Mouse (Mus musculus) forebrain, embryonic 11.5 days (tissue): ENCODE data around the gene Tigit. TPM values are rescaled to one million over a fixed set of nuclear protein-coding genes. Genes with fewer than 3 reads are reported as not detected.

ENCODE experiments used
- ATAC-seq: fragments of 200-750 bp; cut with Nextera tagmentation; replicated peaks from 2 replicates; pipeline ENCODE4 v1.8.0; 2017; ENCODE audit warnings: moderate TSS enrichment; ENCODE audit not compliant: low FRiP score
- DNase-seq: peaks from one replicate; pipeline ENCODE4 v3.0.0-alpha.2; 2017; ENCODE audit warnings: low spot score
- H3K27ac ChIP-seq: fragments of 300-500 bp; sonication (generic); 2 replicates; pipeline ENCODE4 v1.5.1; 2014; ENCODE audit warnings: low read depth, low read length
- H3K27me3 ChIP-seq: fragments of 300-500 bp; sonication (generic); 2 replicates; pipeline ENCODE4 v1.6.1; 2014; ENCODE audit warnings: mild to moderate bottlenecking, low read length, mixed read lengths; ENCODE audit not compliant: control insufficient read depth, insufficient read depth
- H3K36me3 ChIP-seq: fragments of 300-500 bp; sonication (generic); 2 replicates; pipeline ENCODE4 v1.6.1; 2014; ENCODE audit warnings: mild to moderate bottlenecking, low read length, moderate library complexity, mixed read lengths; ENCODE audit not compliant: control insufficient read depth, insufficient read depth
- H3K4me1 ChIP-seq: fragments of 300-500 bp; sonication (generic); replicated peaks from 2 replicates; pipeline ENCODE4 v1.6.1; 2014; ENCODE audit warnings: low read length, mixed read lengths; ENCODE audit not compliant: control insufficient read depth, insufficient read depth
- H3K4me2 ChIP-seq: fragments of 300-500 bp; sonication (generic); 2 replicates; pipeline ENCODE4 v1.6.1; 2014; ENCODE audit warnings: low read depth, mild to moderate bottlenecking, low read length, moderate library complexity, mixed read lengths; ENCODE audit not compliant: severe bottlenecking
- H3K4me3 ChIP-seq: fragments of 300-500 bp; sonication (generic); 2 replicates; pipeline ENCODE4 v1.5.1; 2014; ENCODE audit warnings: low read depth, low read length
- H3K9ac ChIP-seq: fragments of 300-500 bp; sonication (generic); 2 replicates; pipeline ENCODE4 v1.6.1; 2014; ENCODE audit warnings: low read length
- H3K9me3 ChIP-seq: fragments of 300-500 bp; sonication (generic); 2 replicates; pipeline ENCODE4 v1.6.1; 2016; ENCODE audit warnings: low read length, mixed read lengths; ENCODE audit not compliant: control insufficient read depth
- WGBS: fragments of 180-500 bp; shearing (Covaris S2); extraction: QIAGEN DNeasy Blood & Tissue Kit; methylation state at CpG from one replicate; pipeline ENCODE4 v1.1.7; 2014; 5-methylcytosine and 5-hydroxymethylcytosine counted together
- polyA plus RNA-seq: library from polyadenylated mRNA; unstranded; fragments of >200 nt; fragmentation: Nextera tagmentation; extraction: Ambion mirVana; gene quantifications from 2 replicates; pipeline ENCODE4 v1.2.1, GENCODE M21; 2014

The Tigit gene
- polyA plus RNA-seq, 1 experiment from 2014 or later = not detected

- Histone ChIP-seq H3K36me3 (no peaks in the 10 kb centered on the region; the same call in 1 of the 2 replicates), H3K9ac (no peak overlapping the region), H3K4me2 (no peak overlapping the region), H3K27me3 (no peaks in the 10 kb centered on the region), H3K27ac (no peak overlapping the region; the same call in 1 of the 2 replicates), H3K4me1 (peaks cover 21% of the 10 kb centered on the region; the same call in 1 of the 2 replicates), H3K4me3 (no peak overlapping the region), H3K9me3 (no peaks in the 10 kb centered on the region)
- WGBS = 34% methylated on average over 6 of the region's 6 CpGs
- DNase-seq = no peak
- 0 out of 2 replicates have a peak, but pooled peaks have one; percentile 22 for ATAC-seq
Measured at GRCm38 (mm10) chr16:43619277-43619676, 44.7 kb downstream of the Tigit start.

- no peaks in the 10 kb centered on the region for H3K27me3 ChIP-seq
- H3K36me3 ChIP-seq = no peaks in the 10 kb centered on the region; the same call in 1 of the 2 replicates
- ATAC-seq (no peak), DNase-seq (no peak)
- 88% methylated on average over 23 of the region's 23 CpGs for WGBS
- H3K9ac ChIP-seq = no peak overlapping the region
- no peak overlapping the region for H3K4me2 ChIP-seq
- H3K9me3 ChIP-seq = no peaks in the 10 kb centered on the region
- peaks cover 16% of the 10 kb centered on the region; the same call in 1 of the 2 replicates for H3K4me1 ChIP-seq
- no peak overlapping the region for H3K4me3 ChIP-seq
- no peak overlapping the region for H3K27ac ChIP-seq
Measured at GRCm38 (mm10) chr16:43618286-43618685, 45.7 kb downstream of the Tigit start.

DNA sequence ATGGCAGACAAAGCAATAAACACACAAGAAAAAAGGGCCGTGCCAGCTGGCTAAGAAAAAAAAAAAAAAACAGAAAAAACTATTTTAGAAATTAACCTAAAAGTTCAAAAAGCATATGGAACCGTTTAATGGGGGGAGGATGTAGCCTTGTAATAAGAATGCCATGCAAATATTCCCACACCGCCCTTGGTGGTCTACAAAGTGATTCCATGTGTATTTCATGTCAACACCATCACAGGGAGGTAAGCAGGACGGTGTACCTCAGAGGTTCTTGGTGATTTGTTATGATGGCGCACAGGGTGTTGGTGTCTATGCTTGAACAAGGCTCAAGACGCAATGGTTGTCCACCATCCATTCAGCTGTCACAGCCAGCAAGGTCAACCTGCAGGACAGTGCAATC lies 46.6 kb downstream of the Tigit start:
- 88% methylated on average over 6 of the region's 6 CpGs for WGBS
- Histone ChIP-seq H3K27ac (no peak overlapping the region), H3K27me3 (no peaks in the 10 kb centered on the region), H3K36me3 (no peaks in the 10 kb centered on the region; the same call in 1 of the 2 replicates), H3K9me3 (no peaks in the 10 kb centered on the region), H3K4me1 (peaks cover 13% of the 10 kb centered on the region; the same call in 1 of the 2 replicates), H3K4me3 (no peak overlapping the region), H3K4me2 (no peak overlapping the region), H3K9ac (no peak overlapping the region)
- ATAC-seq (no peak), DNase-seq (no peak)

GRCm38 (mm10) chr16:43616348-43616747 lies 47.6 kb downstream of the Tigit start:
- no peaks in the 10 kb centered on the region for H3K27me3 ChIP-seq
- no peaks in the 10 kb centered on the region for H3K9me3 ChIP-seq
- WGBS = 83% methylated on average over 4 of the region's 4 CpGs
- H3K36me3 ChIP-seq = no peaks in the 10 kb centered on the region; the same call in 1 of the 2 replicates
- H3K27ac ChIP-seq = no peak overlapping the region
- H3K4me1 ChIP-seq = peaks cover 7% of the 10 kb centered on the region; the same call in 1 of the 2 replicates
- no peak overlapping the region for H3K9ac ChIP-seq
- no peak for ATAC-seq
- no peak for DNase-seq
- H3K4me2 ChIP-seq = no peak overlapping the region
- no peak overlapping the region for H3K4me3 ChIP-seq

DNA sequence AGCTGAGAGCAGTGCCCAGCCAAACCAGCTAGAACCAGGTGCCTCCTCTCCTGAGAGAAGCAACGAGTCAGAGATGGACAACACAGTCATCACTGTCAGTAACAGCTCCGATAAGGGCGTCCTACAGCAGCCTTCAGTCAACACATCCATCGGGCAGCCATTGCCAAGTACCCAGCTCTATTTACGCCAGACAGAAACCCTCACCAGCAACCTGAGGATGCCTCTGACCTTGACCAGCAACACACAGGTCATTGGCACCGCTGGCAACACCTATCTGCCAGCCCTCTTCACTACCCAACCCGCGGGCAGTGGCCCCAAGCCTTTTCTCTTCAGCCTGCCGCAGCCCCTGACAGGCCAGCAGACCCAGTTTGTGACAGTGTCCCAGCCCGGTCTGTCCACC lies 53.6 kb downstream of the Tigit start:
- no peak overlapping the region for H3K4me2 ChIP-seq
- H3K4me1 ChIP-seq = 0 out of 2 replicates have a peak, but pooled peaks cover 2% of the 10 kb centered on the region
- H3K9me3 ChIP-seq = no peaks in the 10 kb centered on the region; the same call in 1 of the 2 replicates
- ATAC-seq = no peak
- H3K27ac ChIP-seq = no peak overlapping the region
- 92% methylated on average over 10 of the region's 10 CpGs for WGBS
- H3K4me3 ChIP-seq = no peak overlapping the region
- H3K27me3 ChIP-seq = no peaks in the 10 kb centered on the region
- no peak overlapping the region for H3K9ac ChIP-seq
- H3K36me3 ChIP-seq = peaks cover 15% of the 10 kb centered on the region
- DNase-seq = no peak

- Histone ChIP-seq H3K9me3 (no peaks in the 10 kb centered on the region; the same call in 1 of the 2 replicates), H3K36me3 (peaks cover 15% of the 10 kb centered on the region), H3K4me3 (no peak overlapping the region), H3K4me1 (peaks cover 10% of the 10 kb centered on the region), H3K4me2 (no peak overlapping the region), H3K27ac (no peak overlapping the region), H3K27me3 (no peaks in the 10 kb centered on the region), H3K9ac (no peak overlapping the region)
- DNase-seq (no peak), ATAC-seq (no peak)
Measured at GRCm38 (mm10) chr16:43608066-43608465, 55.9 kb downstream of the Tigit start.

- peaks cover 10% of the 10 kb centered on the region for H3K4me1 ChIP-seq
- no peak overlapping the region for H3K4me3 ChIP-seq
- H3K27me3 ChIP-seq = no peaks in the 10 kb centered on the region
- no peaks in the 10 kb centered on the region; the same call in 1 of the 2 replicates for H3K9me3 ChIP-seq
- H3K9ac ChIP-seq = no peak overlapping the region
- H3K4me2 ChIP-seq = no peak overlapping the region
- DNase-seq = no peak
- peaks cover 15% of the 10 kb centered on the region for H3K36me3 ChIP-seq
- no peak for ATAC-seq
- H3K27ac ChIP-seq = no peak overlapping the region
Measured at GRCm38 (mm10) chr16:43607086-43607485, 56.9 kb downstream of the Tigit start.

DNA sequence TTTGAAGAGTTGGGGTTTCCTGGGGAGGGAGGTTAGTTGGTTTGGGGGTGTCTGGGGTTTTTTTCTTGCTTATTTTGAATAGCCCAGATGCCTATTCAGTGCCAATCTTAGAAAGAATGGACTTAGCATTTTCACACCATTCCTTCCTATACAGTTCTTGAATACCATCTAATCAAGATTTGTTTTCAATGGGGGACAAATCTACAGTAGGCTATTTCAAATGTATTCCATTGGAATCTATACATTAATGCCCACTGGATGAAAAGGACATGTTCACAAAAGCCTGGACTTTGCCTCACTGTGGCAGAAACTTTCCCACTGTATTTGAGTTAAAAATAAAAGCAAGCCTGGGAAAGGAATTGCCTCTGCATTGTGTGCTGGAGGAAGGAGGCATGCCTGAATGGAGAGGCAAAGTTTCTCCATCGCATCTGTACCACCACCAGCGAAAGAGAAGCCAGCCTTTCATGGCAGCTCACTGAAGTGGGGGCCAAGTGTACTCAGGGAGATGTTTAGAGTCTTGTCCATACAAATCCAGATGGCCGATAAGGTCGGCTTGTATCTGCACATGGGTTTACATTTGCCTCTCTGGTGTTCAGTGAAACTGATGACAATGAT lies 59.4 kb downstream of the Tigit start:
- Histone ChIP-seq H3K4me2 (no peak overlapping the region), H3K27ac (peak overlapping the region; percentile 88), H3K27me3 (no peaks in the 10 kb centered on the region), H3K36me3 (peaks cover 5% of the 10 kb centered on the region), H3K4me1 (peaks cover 10% of the 10 kb centered on the region), H3K9ac (no peak overlapping the region), H3K9me3 (no peaks in the 10 kb centered on the region; the same call in 1 of the 2 replicates), H3K4me3 (no peak overlapping the region)
- 18% methylated on average over 4 of the region's 4 CpGs for WGBS
- no peak for DNase-seq
- peak; percentile 71 for ATAC-seq
